Mouse (Mus musculus) heart, adult 2 months (tissue): ENCODE data around the gene Gm26965.

Source experiments
- CTCF ChIP-seq: fragments of 200-600 bp; IDR thresholded peaks from 2 replicates; pipeline ENCODE4 v1.8.1; 2022; ENCODE audit warnings: antibody characterized with exemption, mild to moderate bottlenecking, moderate library complexity
- EP300 ChIP-seq: fragments of 200-500 bp; IDR thresholded peaks from 2 replicates; pipeline ENCODE4 v1.6.1; 2011; ENCODE audit warnings: low read depth, low read length, control low read depth; ENCODE audit not compliant: insufficient read depth

DNA sequence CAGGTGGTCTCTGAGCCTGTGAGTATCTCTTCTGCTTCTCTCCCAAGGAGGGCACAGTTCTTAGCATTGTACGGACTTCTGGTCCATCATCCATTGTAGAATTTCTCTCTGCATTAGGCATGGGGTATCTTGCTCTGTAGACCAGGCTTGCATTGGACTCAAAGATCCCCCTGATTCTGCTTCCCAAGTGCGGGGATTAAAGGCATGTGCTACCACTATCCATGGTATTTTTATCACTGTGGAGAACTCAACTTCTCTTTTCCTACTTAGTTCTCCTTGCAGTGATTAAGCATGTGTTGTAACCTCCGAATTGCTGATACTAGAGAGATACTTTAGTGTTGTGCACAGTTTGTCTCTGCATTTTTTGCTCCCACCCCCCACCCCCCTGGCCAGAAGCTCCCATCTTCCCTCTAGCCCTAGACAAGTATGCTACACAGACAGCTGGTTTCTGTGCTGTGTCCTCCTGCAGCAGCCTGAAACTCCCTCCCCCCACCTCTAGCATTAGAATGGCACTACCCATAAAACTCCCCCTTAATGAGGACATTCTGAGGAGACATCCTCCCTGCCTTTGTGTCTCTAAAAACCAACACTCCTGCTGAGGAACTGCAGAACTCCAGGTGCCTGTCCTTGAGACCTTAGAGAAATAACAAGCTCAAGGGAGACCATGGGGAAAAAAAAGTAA is 1.2 kb upstream of the Gm26965 start:
- no peak for TF ChIP-seq EP300
- no peak for TF ChIP-seq CTCF
